Mouse (Mus musculus): ENCODE measurements at regions not wholly inside any gene's neighbourhood (a gene's known extent, or its start where the extent isn't known, plus 50 kb on each side); places are given as distances from the start of the nearest gene placed in this dataset.
"Not testable (repeated sequence)": the region's sequence is repeated elsewhere in the genome, so short reads cannot be mapped to it uniquely, and the experiment has no call there.

DNA sequence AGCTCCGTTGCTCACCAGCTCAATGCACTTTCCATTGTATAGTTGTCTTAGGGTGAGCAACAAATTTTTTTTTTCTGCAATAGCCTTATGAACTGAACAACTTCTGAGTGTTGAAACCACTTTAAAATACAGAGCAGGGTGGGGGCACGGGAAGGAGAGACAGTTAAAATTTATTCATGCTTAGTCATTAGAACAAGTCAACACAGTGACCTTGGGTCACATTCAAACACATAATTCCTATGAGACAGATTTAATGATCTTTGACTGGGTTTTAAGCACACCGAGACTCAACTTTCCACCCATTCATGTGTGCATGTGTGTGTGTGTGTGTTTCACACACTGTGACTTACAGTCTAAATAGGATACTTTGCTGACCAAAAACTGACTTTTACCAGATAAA lies 121.7 kb downstream of the Car2 start:
- ATAC-seq (ENCODE audit: extremely low read depth, insufficient number of reproducible peaks, low FRiP score, poor library complexity, severe bottlenecking), result no peak

DNA sequence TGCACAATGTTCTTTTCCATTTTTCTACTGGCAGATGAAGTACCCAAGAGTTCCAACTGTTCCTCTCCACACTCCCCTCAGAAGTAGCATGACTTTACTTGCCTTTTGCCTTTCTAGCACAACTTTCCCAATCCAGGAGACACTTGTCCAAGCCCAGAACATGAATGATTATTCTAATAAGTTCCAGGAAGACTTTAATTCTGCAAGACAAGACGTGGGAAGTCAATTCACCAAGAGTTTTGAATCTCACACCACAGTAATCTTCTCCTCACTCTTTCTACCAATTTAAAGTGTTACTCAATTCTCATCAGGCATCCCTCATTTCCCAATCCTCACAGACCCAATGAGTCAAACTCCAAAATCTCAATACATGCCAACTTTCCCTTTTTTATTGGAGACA lies 122.4 kb downstream of the Car2 start:
- no peak for ATAC-seq (ENCODE audit: extremely low read depth, insufficient number of reproducible peaks, low FRiP score, poor library complexity, severe bottlenecking)

DNA sequence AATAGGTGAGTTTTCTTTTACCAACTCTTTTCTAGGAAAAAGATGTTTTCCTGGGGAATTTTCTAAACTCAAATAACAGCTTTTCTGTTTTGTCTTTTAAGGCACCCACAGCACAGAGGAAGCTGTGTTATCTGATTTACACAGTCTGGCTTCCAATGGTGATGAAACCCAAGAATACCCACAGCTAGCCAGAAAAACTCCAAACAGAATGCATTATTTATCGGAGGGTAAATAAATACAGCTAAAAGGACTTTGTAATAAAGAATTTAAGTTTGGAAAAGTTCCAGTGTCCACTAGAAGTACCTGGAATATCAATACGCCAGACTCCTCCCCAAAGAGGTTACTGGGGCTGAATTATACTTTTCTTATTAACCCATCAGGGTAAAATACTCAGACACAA lies 123.7 kb downstream of the Car2 start:
- no peak for ATAC-seq (ENCODE audit: extremely low read depth, insufficient number of reproducible peaks, low FRiP score, poor library complexity, severe bottlenecking)

DNA sequence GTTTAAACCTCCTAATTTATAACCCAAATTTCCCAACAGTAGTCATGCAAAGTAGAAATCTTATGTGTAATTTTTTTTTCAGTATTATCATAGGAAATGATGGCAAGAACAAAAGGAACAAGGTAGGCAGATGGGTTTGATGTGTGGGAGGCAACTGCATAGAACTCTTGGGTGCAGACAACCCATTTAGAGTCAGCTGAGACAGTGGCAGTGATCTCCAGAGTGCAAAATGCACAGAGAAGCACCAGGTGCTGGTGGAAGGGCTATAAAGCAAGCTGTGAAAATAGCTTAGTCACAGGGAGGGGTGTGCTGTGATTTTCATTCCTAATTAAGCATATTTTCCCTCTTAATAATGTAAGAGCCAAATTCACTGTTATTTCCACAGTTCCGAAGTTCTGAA lies 130.5 kb downstream of the Car2 start:
- ATAC-seq (ENCODE audit: extremely low read depth, insufficient number of reproducible peaks, low FRiP score, poor library complexity, severe bottlenecking), result no peak

DNA sequence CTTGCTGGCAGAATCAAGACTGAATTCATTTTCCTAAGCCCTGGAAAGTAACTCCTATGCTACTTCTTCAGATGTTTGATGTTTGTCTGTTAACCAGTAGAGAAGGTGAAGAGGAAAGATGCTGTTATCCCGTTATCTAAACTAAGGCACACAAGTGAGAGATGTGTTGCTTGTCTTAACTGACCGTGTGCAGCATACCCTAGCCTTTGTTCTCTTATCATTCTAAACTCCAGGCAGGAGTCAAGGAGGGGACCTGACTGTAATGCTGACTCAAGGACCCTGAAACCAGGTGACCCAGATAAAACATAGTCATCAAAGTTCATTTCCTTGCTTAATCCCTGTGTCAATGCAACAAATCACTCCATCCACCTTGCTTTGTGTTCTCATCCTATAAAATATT lies 136.7 kb downstream of the Car2 start:
- no peak for ATAC-seq (ENCODE audit: extremely low read depth, insufficient number of reproducible peaks, low FRiP score, poor library complexity, severe bottlenecking)

DNA sequence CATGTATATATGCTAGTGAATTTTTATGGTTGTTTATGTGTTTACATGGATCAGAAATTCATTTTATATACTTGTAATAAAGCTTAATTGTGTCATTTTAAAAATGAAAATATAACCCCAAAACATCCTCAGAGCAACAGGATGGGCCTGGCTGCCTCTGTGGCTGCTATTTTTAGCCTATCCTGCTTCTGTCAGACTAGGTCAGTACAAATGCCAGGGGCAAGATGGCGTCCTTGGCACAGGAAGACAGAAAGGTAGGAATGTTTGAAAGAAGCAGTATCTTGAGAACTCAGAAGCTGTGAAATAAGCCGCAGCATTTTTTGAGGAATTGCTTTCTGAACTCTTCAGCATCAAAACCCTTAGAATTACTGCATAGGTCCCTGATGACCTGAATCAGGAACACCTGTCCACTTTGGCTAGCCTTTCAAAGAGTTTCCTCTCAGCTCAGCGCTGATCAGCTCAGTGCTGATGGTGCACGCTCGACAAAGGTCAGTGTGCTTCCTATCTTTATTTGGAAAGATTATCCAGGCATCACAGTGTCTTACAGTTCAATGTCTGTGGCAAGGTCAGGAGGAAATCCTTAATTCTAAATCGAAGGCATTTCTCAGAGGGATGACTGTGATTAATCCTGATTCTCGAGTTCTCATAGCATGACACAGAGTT lies 154.9 kb downstream of the Car2 start:
- no peak for ATAC-seq (ENCODE audit: extremely low read depth, insufficient number of reproducible peaks, low FRiP score, poor library complexity, severe bottlenecking)

DNA sequence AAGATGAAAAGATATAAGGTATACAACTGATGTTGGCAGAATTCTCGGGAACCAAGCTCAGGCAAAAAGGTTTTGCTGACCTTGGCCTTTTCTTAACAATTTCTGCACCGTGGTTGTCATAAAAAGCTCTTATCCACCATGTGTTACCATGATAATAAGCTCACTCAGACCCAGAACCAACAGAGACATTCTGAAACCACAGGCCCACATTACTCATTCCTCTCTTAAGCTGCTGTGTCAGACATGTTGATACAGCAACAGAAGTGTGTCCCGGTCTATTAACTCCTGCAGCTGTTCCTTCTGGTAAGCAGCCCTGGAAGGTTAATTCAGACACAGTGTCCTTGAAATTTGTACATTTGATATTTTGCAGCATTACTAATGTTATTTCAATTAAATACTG lies 167.9 kb downstream of the Car2 start:
- no peak for ATAC-seq (ENCODE audit: extremely low read depth, insufficient number of reproducible peaks, low FRiP score, poor library complexity, severe bottlenecking)

DNA sequence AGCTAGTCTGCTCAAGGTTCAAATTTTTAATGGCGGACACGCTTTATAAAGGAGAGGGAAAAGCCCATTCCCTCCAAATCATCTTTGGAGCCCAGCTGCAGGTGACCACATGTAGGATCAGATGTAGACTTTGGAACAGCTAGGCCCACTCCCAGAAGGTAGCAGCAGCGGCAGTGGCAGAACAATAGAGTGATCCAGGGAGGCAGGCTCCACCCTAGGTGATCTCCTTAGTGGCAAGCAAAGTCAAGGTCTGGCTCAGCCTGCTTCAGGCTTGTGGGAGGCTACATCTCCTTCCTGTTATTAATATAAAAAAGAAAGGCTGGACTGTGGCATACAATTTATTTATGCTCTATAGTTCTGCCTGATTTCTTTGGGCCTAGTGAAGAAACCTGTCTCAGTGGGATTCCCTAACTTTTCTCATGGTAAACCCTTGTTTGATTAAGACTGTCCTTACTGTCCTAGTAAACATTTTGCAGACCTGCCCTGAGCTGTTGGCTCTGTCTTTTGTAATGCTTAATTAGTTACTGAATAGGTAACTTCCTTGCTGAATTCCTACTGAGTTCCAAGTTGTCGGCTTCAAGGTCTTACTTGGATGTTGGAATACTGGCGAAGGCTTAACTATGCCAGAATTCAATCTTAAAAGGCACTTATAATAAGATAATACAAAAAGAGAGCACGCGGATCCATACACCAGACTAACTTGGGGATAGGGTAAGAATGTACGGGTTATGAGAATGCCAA lies 169.6 kb downstream of the Car2 start:
- ATAC-seq (ENCODE audit: extremely low read depth, insufficient number of reproducible peaks, low FRiP score, poor library complexity, severe bottlenecking), result not testable (repeated sequence)

DNA sequence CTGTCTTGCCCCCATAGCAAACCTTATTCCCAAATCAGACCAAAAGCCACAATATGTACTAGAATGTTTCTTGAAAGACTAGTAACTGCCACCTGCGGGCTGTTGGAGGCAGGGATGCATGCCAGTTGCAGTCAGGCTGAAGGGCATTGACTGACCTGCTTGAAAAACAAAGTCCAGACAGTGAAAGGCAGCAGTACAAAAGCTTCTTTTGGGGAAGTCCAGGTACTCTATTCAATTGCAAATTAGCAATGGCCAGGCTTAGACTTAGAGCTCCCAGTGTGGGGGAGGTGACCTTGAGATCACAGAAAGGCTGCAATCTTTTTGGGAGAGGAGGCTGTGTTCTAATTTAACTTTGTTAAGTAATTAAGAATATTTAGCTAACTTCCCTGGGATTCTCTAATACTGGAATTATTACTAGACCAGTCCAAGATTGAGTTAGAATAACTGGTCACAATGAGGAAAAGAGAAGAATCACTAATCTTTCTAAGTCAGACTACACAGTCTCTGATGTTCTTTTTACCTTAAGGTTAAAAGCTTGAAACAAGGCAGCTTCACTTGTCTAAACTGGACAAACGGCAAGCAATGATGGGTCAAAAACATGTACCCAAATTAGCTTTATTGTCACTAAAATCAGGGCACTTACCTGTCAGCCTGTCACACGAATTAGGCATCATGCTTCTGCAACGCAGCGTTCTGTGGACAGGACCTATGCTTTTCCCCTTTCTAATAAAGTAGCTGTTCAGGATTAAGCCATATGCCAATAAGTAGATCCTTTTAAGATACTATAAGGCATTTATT lies 170.9 kb downstream of the Car2 start:
- ATAC-seq (ENCODE audit: extremely low read depth, insufficient number of reproducible peaks, low FRiP score, poor library complexity, severe bottlenecking), result not testable (repeated sequence)

DNA sequence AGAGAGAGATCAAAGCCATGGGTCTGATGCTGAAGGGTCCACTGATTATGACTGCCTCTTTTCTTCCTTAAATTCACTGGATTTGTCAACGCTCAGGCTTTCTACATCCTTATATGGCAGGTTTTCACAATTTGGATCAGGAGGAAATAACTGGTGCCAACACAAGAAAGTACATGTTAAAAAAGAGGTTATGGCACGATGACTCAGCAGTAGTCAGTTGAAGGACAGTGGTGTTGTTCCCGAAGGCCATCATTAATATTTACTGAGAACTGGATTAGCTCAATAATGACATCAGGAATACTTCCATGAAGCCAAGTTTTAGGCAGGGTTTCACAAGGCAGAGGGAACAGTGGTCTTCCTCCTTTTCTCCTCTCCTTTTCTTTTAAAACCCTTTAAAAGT lies 179.6 kb downstream of the Car2 start:
- no peak for ATAC-seq (ENCODE audit: extremely low read depth, insufficient number of reproducible peaks, low FRiP score, poor library complexity, severe bottlenecking)

DNA sequence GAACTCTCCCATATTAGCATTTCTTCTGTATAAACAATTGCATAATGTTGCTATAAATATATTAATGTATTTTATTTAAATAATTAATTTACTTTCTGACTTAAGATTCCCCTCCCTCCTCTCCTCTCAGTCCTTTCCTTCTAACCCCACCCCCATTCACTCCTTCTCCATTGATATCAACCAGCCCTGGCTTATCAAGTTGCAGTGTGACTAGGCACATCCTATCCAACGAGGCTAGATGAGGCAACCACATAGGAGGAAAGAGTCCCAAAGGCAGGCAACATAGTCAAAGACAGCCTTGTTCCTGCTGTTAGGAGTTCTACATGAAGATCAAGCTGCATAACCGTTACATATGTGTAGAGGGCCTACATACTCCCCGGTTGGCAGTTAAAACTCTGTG lies 182.2 kb downstream of the Car2 start:
- no peak for ATAC-seq (ENCODE audit: extremely low read depth, insufficient number of reproducible peaks, low FRiP score, poor library complexity, severe bottlenecking)

DNA sequence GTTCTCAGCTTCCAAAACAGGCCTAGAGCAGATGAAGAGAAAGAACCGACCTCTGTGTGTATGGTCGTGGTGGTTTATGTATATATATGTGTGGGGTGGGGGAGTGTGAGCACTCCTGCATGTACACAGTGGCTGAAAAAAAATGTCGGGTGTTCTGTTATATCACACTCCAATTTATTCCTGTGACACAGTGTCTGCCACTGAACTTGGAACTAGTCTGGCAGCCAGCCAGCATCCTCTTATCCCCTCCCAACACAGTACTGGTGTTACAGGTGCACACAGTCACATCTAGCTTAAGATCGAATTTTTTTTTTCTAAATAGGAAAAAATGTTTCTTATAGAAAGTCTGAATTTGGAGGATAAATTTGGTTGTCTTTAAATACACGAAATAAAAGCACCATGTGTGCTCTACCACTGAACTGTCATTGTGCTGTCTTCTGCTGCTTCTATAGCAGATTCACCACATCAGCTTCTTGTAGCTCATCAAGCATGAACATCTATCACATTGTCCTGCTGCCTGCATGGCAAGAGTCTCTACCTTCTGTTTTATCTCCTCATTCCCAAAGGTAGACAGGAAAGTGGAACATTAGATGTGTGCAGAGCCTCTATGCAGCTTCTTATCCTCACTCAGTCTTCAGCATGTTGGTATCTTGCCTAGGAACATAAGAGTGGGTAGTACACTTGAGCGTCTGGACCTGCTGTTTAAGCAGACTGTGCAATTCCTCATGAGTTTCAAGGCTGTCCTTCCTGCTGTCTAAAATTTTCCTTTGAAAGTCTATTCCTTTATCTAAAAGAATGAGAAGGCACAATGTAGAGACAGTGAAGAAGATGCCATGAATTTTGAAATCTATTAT lies 185.2 kb downstream of the Car2 start:
- ATAC-seq (ENCODE audit: extremely low read depth, insufficient number of reproducible peaks, low FRiP score, poor library complexity, severe bottlenecking), result no peak

DNA sequence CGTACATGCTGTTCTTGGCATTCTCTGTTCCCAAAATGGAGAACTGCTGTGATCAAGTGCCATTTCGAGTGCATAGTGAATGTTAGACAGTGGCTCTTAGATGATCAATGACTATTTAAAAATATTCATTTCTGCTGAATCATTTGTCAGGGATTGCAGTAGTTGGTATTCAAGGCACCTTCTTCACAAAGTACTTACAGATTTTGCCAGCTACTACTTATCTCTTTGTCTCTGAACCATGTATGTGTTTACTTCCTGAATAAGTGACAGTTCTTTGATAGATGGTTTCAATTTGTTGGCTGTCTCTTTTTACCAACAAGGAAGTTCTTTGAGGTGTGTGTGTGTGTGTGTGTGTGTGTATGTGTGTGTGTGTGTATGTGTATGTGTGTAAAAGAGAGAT lies 187.3 kb downstream of the Car2 start:
- no peak for ATAC-seq (ENCODE audit: extremely low read depth, insufficient number of reproducible peaks, low FRiP score, poor library complexity, severe bottlenecking)

DNA sequence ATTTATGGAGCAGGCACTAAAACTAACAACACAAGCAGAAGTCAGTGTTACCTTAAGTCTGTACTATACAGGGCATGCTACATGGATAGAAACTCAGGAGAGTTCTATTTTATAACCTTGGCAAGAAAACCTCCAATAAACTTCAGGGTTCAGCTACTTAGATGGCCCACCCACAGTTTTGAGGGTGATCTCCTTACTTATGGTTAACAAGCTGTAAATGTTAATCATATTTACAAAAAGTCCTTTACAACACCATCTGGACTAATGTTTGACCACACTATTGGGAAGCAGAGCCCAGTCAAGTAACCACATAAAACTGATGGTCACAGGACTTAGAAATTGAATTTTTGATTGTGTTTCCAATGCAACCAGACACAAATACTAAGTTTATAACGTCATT lies 187.8 kb downstream of the Car2 start:
- ATAC-seq (ENCODE audit: extremely low read depth, insufficient number of reproducible peaks, low FRiP score, poor library complexity, severe bottlenecking), result no peak

DNA sequence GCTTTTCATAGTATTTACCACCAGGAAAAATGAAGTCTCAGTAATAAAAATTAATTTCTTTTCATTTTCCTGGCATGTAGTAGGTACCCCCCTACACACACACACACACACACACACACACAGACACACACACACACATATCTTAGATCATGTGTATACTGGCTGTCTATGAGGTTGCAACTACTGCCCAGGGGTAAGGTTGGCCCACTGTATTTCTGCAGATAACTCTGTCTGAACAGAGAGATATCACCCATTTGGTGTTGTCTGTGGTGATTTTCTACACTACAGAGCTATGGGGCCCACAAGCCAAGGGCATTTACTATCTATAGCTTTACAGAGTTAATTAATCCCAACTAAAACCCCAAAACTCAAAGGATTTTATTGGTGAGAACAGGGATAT lies 188.9 kb downstream of the Car2 start:
- no peak for ATAC-seq (ENCODE audit: extremely low read depth, insufficient number of reproducible peaks, low FRiP score, poor library complexity, severe bottlenecking)

DNA sequence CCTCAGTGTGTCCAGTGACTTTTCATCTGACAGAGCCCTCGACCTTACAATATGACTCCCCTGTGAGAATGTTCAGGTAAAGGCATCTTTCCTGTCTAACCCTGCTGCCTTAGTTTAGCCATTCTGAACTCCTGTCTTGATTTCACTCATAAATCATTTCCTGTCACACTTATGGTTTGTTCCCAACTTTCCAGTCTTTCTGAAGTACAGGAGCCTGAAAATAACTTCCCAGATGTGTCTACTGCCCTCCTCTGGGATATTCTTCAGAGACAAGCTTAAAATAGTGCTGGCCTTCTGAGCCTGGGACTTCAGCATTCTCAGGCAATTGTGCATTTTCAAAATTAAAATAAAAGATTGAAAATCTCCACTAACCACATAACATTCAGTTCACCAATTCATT lies 204.1 kb downstream of the Car2 start:
- no peak for ATAC-seq (ENCODE audit: extremely low read depth, insufficient number of reproducible peaks, low FRiP score, poor library complexity, severe bottlenecking)

DNA sequence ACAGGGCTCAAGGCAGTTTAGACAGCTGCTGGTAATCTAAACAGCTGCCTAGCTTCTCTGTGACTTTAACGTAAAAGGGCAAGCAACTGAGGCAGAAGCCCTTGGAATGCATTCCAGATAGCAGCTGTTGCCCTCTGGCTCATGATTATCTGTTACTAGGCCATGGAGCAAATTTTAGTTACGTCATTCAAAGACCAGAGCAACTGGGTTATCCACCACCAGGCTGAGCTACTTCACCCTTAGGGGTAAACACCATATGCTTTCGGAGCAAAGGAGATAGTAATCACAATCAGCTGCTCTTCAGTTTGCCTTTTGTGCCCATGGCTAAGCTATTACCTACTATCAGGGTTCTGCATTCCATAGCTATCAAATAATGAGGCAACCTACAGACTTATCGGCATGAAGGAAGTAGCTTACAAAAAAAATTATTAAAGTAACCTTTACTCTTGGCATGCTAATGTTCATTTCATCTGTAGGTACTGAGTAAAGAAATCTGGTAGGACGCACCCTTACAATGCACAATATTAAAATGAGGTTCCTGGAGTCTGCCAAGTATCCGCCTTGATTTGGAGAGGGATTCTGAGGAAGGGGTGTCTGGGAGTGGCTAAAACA lies 212.2 kb downstream of the Car2 start:
- ATAC-seq (ENCODE audit: extremely low read depth, insufficient number of reproducible peaks, low FRiP score, poor library complexity, severe bottlenecking), result no peak

DNA sequence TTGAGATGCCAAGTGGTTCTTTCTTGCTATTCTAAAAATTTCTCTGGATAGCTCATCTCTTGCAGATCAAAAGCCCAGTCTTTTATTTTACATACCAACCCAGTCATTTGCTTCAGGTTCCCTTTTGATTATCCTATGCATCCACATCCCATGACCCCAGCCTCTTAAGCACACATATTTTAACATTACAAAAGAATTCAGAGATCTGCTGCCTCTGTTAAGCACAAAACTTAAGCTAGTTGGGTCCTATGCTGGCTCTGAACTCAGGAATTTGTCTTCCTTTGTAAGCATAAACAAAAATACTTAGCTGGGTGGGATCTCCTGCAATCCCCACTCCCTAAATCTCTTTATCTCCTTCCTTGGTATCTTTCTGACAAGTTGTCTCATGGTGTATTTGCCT lies 212.9 kb downstream of the Car2 start:
- no peak for ATAC-seq (ENCODE audit: extremely low read depth, insufficient number of reproducible peaks, low FRiP score, poor library complexity, severe bottlenecking)

DNA sequence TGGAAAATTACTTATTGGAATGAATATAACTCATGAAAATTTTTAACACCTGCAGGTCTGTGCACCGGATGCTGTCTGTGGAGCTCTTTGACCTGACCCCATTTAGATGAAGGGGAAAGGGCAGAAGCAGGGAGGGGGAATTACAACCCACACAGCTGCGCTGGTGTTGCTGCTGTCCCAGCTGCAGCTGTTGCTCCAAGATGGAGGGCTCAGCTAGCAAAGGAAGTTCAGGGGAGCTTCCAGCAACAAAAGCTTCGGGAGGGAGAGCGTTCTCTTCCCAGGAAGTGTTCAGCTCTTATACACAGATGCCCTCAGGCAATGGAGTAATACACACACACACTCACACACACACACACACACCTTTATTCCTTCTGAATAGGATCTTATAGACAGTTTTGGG lies 219.6 kb downstream of the Car2 start:
- ATAC-seq (ENCODE audit: extremely low read depth, insufficient number of reproducible peaks, low FRiP score, poor library complexity, severe bottlenecking), result no peak

All from neutrophil, adult 5-6 weeks (primary cell).